Mouse (Mus musculus) large intestine, adult 2 months (tissue): ENCODE measurements around the gene Tbc1d16. TPM values are rescaled to one million over a fixed set of nuclear protein-coding genes. Genes with fewer than 3 reads are reported as not detected.
"Not testable (repeated sequence)": the region's sequence is repeated elsewhere in the genome, so short reads cannot be mapped to it uniquely, and the experiment has no call there.

Experiments used
- DNase-seq: peaks from one replicate; pipeline ENCODE4 v3.0.0-alpha.2; 2012; ENCODE audit warnings: low read depth, low spot score
- WGBS: fragments of 180-500 bp; shearing (Covaris S2); methylation state at CpG from one replicate; pipeline ENCODE4 v1.1.7; 2018; 5-methylcytosine and 5-hydroxymethylcytosine counted together
- polyA plus RNA-seq: library from polyadenylated mRNA; depleted of rRNA; stranded (reverse); fragments of >200 nt; gene quantifications from 2 replicates; pipeline ENCODE4 v1.2.3, GENCODE M21; 2012; rRNA removed

The Tbc1d16 gene
- polyA plus RNA-seq: 4.0 and 4.4 TPM in 2 replicates

- no peak for DNase-seq
- 2% methylated on average over 66 of the region's 66 CpGs for WGBS
These were observed at the start of gene Tbc1d16, which contains the start of gene Ccdc40 for GRCm38 (mm10) chr11:119228091-119228781. Gene Tbc1d16 (minus strand): TSS chr11:119228499. Gene Ccdc40 (plus strand): TSS chr11:119228572.

DNA sequence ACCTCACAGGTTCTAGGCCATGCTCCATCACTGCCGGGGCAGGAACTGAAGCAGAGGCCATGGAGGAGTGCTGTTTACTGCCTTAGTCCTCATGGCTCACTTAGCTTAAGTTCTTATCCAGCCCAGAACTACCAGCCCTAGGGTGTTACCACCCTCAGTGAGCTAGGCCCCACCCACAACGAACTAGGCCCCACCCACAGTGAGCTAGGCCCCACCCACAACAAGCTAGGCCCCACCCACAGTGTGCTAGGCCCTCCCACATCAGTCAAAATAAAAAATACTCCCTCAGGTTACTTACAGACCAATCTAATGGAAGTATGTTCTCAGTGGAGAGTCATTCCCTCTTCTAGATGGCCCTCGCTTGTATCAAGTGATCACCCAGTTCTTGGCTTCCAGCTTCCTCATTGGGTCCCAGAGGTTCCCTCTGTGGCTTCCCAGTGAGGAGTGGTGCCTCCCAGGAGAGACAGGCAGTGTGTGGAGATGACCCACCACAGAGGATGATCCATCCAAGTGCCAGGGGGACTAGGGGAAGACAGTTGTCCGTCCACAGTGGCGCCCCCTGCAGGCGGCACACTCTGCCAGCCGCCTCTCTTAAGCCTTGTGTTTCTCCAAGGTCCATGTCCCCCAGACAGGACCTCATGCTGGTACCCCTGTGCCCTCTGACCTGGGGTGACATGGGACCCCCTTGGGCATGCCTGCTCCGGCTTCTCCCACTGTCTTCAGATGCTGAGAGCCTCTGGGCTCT, 45.1 kb upstream of the Tbc1d16 start:
- DNase-seq: no peak
- 87% methylated on average over 8 of the region's 8 CpGs for WGBS

- 74% methylated on average over 3 of the region's 3 CpGs for WGBS
- not testable (repeated sequence) for DNase-seq
These were observed 44.2 kb upstream of the Tbc1d16 start for GRCm38 (mm10) chr11:119272492-119272891.

GRCm38 (mm10) chr11:119268557-119269195, 40.4 kb upstream of the Tbc1d16 start:
- no peak for DNase-seq
- WGBS: 83% methylated on average over 16 of the region's 16 CpGs

DNA sequence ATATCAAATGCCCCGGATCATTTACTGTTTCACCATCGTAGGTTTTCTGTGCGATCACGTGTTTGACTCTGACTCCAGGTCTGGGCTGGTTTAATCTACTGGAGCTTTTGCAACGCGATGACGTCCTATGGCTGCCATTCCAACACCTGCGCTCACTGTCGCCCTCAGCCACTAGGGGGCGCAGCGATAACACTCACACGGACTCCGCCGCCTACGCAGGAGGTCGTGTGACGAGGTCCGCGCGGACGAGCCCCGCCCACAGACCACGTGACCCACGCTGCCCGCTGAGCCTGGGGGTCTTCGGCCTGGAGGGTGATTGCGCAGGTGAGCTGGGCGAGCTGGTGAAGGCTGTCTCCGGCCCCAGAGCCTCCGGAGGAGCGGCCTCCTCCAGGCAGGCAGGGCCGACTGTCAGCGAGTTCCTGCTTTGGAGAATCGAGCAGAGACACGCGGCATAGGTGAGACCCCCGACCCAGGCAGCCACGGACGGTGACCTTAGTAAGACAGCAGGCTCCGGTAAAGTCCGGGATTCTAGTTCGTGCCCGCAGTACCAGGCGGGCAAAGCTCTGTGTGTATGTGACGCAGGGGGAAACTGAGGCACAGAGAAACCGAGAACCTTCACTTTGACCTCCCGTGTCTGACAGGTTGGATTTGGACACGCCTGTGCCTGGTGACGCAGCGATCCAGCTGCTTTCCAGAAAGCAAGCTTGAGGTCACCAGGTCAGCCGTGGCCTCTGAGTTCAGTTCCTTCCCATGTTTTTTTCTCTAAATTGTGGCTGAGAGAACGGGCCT, 39.7 kb upstream of the Tbc1d16 start, which contains the start of gene Gaa:
Gene Gaa (plus strand): TSS at position 120 of the 789 bp plus-strand sequence.
- WGBS: 2% methylated on average over 52 of the region's 52 CpGs

GRCm38 (mm10) chr11:119267241-119267674, 39.0 kb upstream of the Tbc1d16 start:
- DNase-seq: no peak
- 44% methylated on average over 6 of the region's 6 CpGs for WGBS

More for the DNA sequence above, 39.7 kb upstream of the Tbc1d16 start, which contains the start of gene Gaa:
- DNase-seq: peak; percentile 94

- DNase-seq: no peak
- WGBS: 58% methylated on average over 7 of the region's 7 CpGs
These were observed 37.5 kb upstream of the Tbc1d16 start for GRCm38 (mm10) chr11:119265811-119266210.

GRCm38 (mm10) chr11:119264413-119264812, 36.1 kb upstream of the Tbc1d16 start:
- WGBS: 79% methylated on average over 13 of the region's 13 CpGs
- no peak for DNase-seq

- no peak for DNase-seq
- WGBS: 79% methylated on average over 8 of the region's 8 CpGs
These were observed 31.7 kb upstream of the Tbc1d16 start for GRCm38 (mm10) chr11:119259977-119260376.

GRCm38 (mm10) chr11:119258572-119259322, 30.4 kb upstream of the Tbc1d16 start:
- 37% methylated on average over 23 of the region's 23 CpGs for WGBS
- DNase-seq: peak; percentile 43

- WGBS: 54% methylated on average over 9 of the region's 9 CpGs
- DNase-seq: no peak
These were observed 29.9 kb upstream of the Tbc1d16 start for GRCm38 (mm10) chr11:119258216-119258571.

- DNase-seq: not testable (repeated sequence)
- WGBS: 28% methylated on average over 5 of the region's 5 CpGs
These were observed 28.3 kb upstream of the Tbc1d16 start for GRCm38 (mm10) chr11:119256557-119256956.

- no peak for DNase-seq
- WGBS: 6% methylated on average over 22 of the region's 22 CpGs
These were observed 24.7 kb upstream of the Tbc1d16 start for GRCm38 (mm10) chr11:119252854-119253541.

DNA sequence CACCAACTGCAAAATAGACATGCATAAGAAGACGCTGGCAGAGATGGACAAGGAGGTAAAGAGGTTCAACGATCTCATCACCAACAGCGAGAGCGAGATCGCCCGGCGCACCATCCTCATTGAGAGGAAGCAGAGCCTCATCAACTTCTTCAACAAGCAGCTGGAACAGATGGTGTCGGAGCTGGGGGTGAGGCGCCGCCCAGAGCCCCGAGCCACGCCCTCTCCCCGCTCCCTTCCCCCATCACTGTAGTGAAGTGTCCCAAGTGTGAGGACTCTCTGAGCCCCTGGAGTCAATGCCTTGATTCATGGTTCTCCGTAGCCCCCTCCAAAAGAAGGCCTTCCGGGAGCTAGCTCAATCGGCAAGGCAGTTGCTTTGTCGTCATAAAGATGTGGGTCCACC, 22.7 kb upstream of the Tbc1d16 start:
- DNase-seq: no peak
- WGBS: 44% methylated on average over 17 of the region's 17 CpGs

- peak; percentile 63 for DNase-seq
- whole genome bisulfite sequencing: 21% methylated on average over 6 of the region's 6 CpGs
These were observed 20.7 kb upstream of the Tbc1d16 start for GRCm38 (mm10) chr11:119249011-119249410.

DNA sequence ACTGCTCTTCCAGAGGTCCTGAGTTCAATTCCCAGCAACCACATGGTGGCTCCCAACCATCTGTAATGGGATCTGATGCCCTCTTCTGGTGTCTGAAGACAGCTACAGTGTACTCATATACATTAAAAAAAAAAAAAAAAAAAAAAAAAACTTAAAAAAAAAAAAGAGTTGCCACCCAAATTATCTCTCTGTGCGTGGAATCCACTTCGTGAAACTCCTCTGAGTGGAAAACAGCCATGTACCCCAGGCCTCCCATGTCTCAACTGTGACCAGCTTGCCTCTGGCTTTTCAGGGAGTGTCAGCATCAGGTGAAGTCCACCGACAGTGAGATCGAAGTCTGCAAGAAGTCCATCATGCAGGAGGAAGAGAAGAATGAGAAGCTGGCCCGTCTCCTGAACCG, 17.2 kb upstream of the Tbc1d16 start:
- WGBS: 88% methylated on average over 6 of the region's 6 CpGs
- not testable (repeated sequence) for DNase-seq

GRCm38 (mm10) chr11:119239480-119239879, 11.2 kb upstream of the Tbc1d16 start:
- DNase-seq: no peak
- 61% methylated on average over 12 of the region's 12 CpGs for WGBS

DNA sequence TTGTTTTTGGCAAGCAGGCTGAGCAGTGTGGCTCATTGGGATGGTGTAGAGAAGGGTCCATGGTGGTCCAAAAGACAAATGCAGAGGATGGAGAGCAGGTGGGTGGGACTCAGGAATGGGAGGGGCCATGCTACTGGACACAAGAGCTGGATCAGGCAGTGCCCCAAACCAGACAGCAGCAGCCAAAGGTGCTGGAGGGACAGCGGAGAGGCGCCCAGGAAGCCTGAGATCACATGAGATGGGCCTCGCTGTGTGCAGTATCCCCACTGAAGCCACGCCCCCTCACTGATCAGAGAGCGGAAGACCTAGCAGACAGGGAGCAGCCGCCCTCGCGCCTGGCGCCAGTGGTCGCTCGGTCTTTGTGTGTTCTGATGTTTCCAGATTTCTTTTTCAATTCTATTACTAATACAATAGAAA, 10.0 kb upstream of the Tbc1d16 start:
- WGBS: 6% methylated on average over 11 of the region's 11 CpGs
- DNase-seq: no peak
